Mouse (Mus musculus) forebrain, embryonic 10.5 days (tissue): ENCODE measurements at regions not wholly inside any gene's neighbourhood (a gene's known extent, or its start where the extent isn't known, plus 50 kb on each side); places are given as distances from the start of the nearest gene placed in this dataset.
A peak's percentile ranks its signal among the peaks of the same experiment; 100 is the strongest.

Experiments used
- DNase-seq: peaks from one replicate; pipeline ENCODE4 v3.0.0-alpha.2; 2017; ENCODE audit warnings: low spot score; ENCODE audit errors: extremely low spot score
- H3K27ac ChIP-seq: fragments of 300-500 bp; sonication (generic); 2 replicates; pipeline ENCODE4 v1.5.1; 2016; ENCODE audit warnings: mild to moderate bottlenecking
- H3K27me3 ChIP-seq: fragments of 300-500 bp; sonication (generic); 2 replicates; pipeline ENCODE4 v1.6.1; 2016; ENCODE audit warnings: mild to moderate bottlenecking; ENCODE audit not compliant: poor library complexity, severe bottlenecking
- H3K36me3 ChIP-seq: fragments of 300-500 bp; sonication (generic); replicated peaks from 2 replicates; pipeline ENCODE4 v1.6.1; 2016; ENCODE audit warnings: mild to moderate bottlenecking, moderate library complexity
- H3K4me1 ChIP-seq: fragments of 300-500 bp; sonication (generic); 2 replicates; pipeline ENCODE4 v1.6.1; 2016
- H3K4me3 ChIP-seq: fragments of 300-500 bp; sonication (generic); 2 replicates; pipeline ENCODE4 v1.5.1; 2016; ENCODE audit warnings: mild to moderate bottlenecking, moderate library complexity
- H3K9me3 ChIP-seq: fragments of 300-500 bp; sonication (generic); 2 replicates; pipeline ENCODE4 v1.6.1; 2016; ENCODE audit warnings: mild to moderate bottlenecking, moderate library complexity
- WGBS: fragments of 180-500 bp; shearing (Covaris S2); methylation state at CpG from one replicate; pipeline ENCODE4 v1.1.7; 2016; 5-methylcytosine and 5-hydroxymethylcytosine counted together
- microRNA counts: library from miRNA; unstranded; fragments of <30 nt; microRNA quantifications from one replicate; lab custom pipeline; 2017
- microRNA-seq: library from miRNA; unstranded; fragments of <30 nt; microRNA quantifications from one replicate; pipeline ENCODE4, GENCODE M21; 2017

GRCm38 (mm10) chr1:193423653-193424075, 53.6 kb upstream of the Camk1g start:
- no peak overlapping the region for H3K27ac ChIP-seq

GRCm38 (mm10) chr1:193422886-193423285, 52.8 kb upstream of the Camk1g start:
- no peaks in the 10 kb centered on the region for H3K36me3 ChIP-seq
- H3K4me3 ChIP-seq, result no peak overlapping the region
- peaks cover 26% of the 10 kb centered on the region for H3K4me1 ChIP-seq
- H3K9me3 ChIP-seq, result no peaks in the 10 kb centered on the region
- peaks cover 46% of the 10 kb centered on the region for H3K27me3 ChIP-seq
- DNase-seq, result no peak
- 61% methylated on average over 1 of the region's 1 CpGs for WGBS
- no peak overlapping the region for H3K27ac ChIP-seq

More at GRCm38 (mm10) chr1:193423653-193424075, 53.6 kb upstream of the Camk1g start:
- Histone ChIP-seq H3K9me3 (no peaks in the 10 kb centered on the region), H3K4me3 (no peak overlapping the region), H3K27me3 (peaks cover 49% of the 10 kb centered on the region), H3K4me1 (peaks cover 20% of the 10 kb centered on the region), H3K36me3 (no peaks in the 10 kb centered on the region)
- WGBS, result 73% methylated on average over 8 of the region's 8 CpGs
- no peak for DNase-seq

DNA sequence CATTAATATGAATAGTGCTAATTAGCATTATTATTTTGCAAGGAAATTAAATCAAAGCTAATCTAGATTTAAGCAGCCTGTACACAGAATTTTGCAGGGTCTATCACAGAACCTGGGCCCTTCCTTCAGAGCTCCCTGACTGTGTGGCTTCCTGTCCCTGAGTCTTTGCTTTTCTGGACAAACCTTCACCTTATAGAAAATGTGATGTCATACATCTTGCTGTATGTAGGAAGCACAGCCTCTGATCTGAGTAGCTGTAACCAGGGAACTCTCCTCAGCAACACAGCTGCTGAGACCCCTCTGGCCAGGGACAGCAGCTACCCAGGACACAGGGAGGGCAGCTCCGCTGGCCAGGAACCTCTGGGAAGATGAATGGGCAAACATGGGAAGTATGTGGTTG, 51.7 kb upstream of the Camk1g start:
- H3K27me3 ChIP-seq, result peaks cover 36% of the 10 kb centered on the region
- H3K36me3 ChIP-seq, result no peaks in the 10 kb centered on the region
- no peak for DNase-seq
- peaks cover 28% of the 10 kb centered on the region for H3K4me1 ChIP-seq
- 89% methylated on average over 1 of the region's 1 CpGs for WGBS
- no peaks in the 10 kb centered on the region for H3K9me3 ChIP-seq
- no peak overlapping the region for H3K4me3 ChIP-seq
- no peak overlapping the region for H3K27ac ChIP-seq

- Histone ChIP-seq H3K27ac (no peak overlapping the region), H3K9me3 (no peaks in the 10 kb centered on the region), H3K4me3 (no peak overlapping the region)
Observed at GRCm38 (mm10) chr1:193421414-193421813, 51.3 kb upstream of the Camk1g start.

More at GRCm38 (mm10) chr1:193421414-193421813, 51.3 kb upstream of the Camk1g start:
- no peaks in the 10 kb centered on the region for H3K36me3 ChIP-seq
- H3K4me1 ChIP-seq, result peaks cover 28% of the 10 kb centered on the region
- no peak for DNase-seq
- H3K27me3 ChIP-seq, result peaks cover 32% of the 10 kb centered on the region

MicroRNAs encoded in the stretch of these regions (microRNA counts, 519-probe panel; counts per million panel counts)
- 6,749 counts per million, percentile 96 among the panel's probes with 10 or more counts for microRNA mmu-miR-205 (lab: Ali Mortazavi, UCI)

Small RNA genes lying in the stretch of these regions (microRNA-seq; reads per million reads assigned to microRNA genes)
- gene Mir205, result 2,786 reads per million, percentile 85 among the genes with 10 or more reads in this experiment
